Mouse (Mus musculus): Measurements from ENCODE around the gene Arl6. TPM values are rescaled to one million over a fixed set of nuclear protein-coding genes. Genes with fewer than 3 reads are reported as not detected.

The Arl6 gene
- total RNA-seq, 1 experiment = 13.6 TPM

DNA sequence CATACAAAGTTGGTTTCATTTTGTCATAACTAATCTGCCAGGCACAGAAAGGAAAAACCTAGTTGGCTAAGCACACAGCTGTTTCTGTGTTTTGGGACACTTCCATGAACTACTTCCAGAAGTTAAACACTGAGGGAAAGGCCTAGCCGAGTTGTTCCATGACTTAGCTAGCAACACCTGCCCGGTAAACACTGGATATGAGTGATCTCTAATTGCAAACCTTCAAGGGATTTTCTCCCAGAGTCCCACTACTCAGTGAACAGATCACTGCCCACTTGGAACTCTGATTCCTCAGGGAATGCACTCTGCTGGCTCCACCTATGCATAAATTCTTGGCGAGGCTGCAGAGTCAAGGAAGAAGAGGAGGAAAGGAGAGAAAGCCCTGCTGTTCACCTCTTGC is 44.5 kb downstream of the Arl6 start:
- DNase-seq (ENCODE audit: low read depth, low spot score) = no peak
- Histone ChIP-seq H3K27ac (ENCODE audit: insufficient read depth, low read depth, low read length, poor library complexity, severe bottlenecking) (no peak overlapping the region), H3K9me3 (ENCODE audit: control insufficient read depth, insufficient read depth, low read depth, low read length) (no peaks in the 10 kb centered on the region), H3K36me3 (ENCODE audit: control insufficient read depth, insufficient read depth, low read length, poor library complexity, severe bottlenecking) (no peaks in the 10 kb centered on the region), H3K4me3 (ENCODE audit: insufficient read depth in 1 of 2, low read depth in 1 of 2, low read length in 2 of 2, poor library complexity in 1 of 2, severe bottlenecking in 1 of 2) (no peak overlapping the region), H3K4me1 (ENCODE audit: control insufficient read depth in 2 of 2, insufficient read depth in 2 of 2, low read length in 2 of 2, poor library complexity in 1 of 2) (peaks cover 0 to 3% of the 10 kb centered on the region in 2 experiments; a peak in 1 of 4 replicates), H3K9ac (ENCODE audit: insufficient read depth, low read depth, low read length, poor library complexity, severe bottlenecking) (no peak overlapping the region)
- TF ChIP-seq ZNF384 (IDR thresholded peaks at IDR 0.05; ENCODE audit: low read depth, low read length) (no peak), CHD2 (IDR thresholded peaks at IDR 0.05; ENCODE audit: low read depth, low read length) (no peak), HCFC1 (IDR thresholded peaks at IDR 0.05; ENCODE audit: borderline replicate concordance, insufficient read depth, low read length) (no peak), MAFK (IDR thresholded peaks at IDR 0.05; ENCODE audit: insufficient read depth, low read depth, low read length) (no peak), ZC3H11A (IDR thresholded peaks at IDR 0.05; ENCODE audit: borderline replicate concordance, low read depth, low read length) (no peak)
- in situ Hi-C loops (cut with MboI; ENCODE audit: low sequenced_read_pairs in 2 of 2, unreplicated experiment in 2 of 2) = no loop called here

GRCm38 (mm10) chr16:59590790-59591189 is 48.4 kb downstream of the Arl6 start:
- DNase-seq (ENCODE audit: low read depth, low spot score) = no peak
- H3K27ac ChIP-seq (ENCODE audit: insufficient read depth, low read depth, low read length, poor library complexity, severe bottlenecking) = no peak overlapping the region
- TF ChIP-seq ZC3H11A (IDR thresholded peaks at IDR 0.05; ENCODE audit: borderline replicate concordance, low read depth, low read length) = no peak
- TF ChIP-seq MAFK (IDR thresholded peaks at IDR 0.05; ENCODE audit: insufficient read depth, low read depth, low read length) = no peak
- no peak for TF ChIP-seq HCFC1 (IDR thresholded peaks at IDR 0.05; ENCODE audit: borderline replicate concordance, insufficient read depth, low read length)
- no peak for TF ChIP-seq ZNF384 (IDR thresholded peaks at IDR 0.05; ENCODE audit: low read depth, low read length)
- no peak for TF ChIP-seq CHD2 (IDR thresholded peaks at IDR 0.05; ENCODE audit: low read depth, low read length)
- no peaks in the 10 kb centered on the region for H3K9me3 ChIP-seq (ENCODE audit: control insufficient read depth, insufficient read depth, low read depth, low read length)
- H3K9ac ChIP-seq (ENCODE audit: insufficient read depth, low read depth, low read length, poor library complexity, severe bottlenecking) = no peak overlapping the region
- H3K36me3 ChIP-seq (ENCODE audit: control insufficient read depth, insufficient read depth, low read length, poor library complexity, severe bottlenecking) = no peaks in the 10 kb centered on the region
- no peak overlapping the region for H3K4me3 ChIP-seq (ENCODE audit: insufficient read depth in 1 of 2, low read depth in 1 of 2, low read length in 2 of 2, poor library complexity in 1 of 2, severe bottlenecking in 1 of 2)
- in situ Hi-C loops (cut with MboI; ENCODE audit: low sequenced_read_pairs in 2 of 2, unreplicated experiment in 2 of 2) = no loop called here
- peaks cover 5 to 9% of the 10 kb centered on the region in 2 experiments; a peak in 2 of 4 replicates for H3K4me1 ChIP-seq (ENCODE audit: control insufficient read depth in 2 of 2, insufficient read depth in 2 of 2, low read length in 2 of 2, poor library complexity in 1 of 2)

DNA sequence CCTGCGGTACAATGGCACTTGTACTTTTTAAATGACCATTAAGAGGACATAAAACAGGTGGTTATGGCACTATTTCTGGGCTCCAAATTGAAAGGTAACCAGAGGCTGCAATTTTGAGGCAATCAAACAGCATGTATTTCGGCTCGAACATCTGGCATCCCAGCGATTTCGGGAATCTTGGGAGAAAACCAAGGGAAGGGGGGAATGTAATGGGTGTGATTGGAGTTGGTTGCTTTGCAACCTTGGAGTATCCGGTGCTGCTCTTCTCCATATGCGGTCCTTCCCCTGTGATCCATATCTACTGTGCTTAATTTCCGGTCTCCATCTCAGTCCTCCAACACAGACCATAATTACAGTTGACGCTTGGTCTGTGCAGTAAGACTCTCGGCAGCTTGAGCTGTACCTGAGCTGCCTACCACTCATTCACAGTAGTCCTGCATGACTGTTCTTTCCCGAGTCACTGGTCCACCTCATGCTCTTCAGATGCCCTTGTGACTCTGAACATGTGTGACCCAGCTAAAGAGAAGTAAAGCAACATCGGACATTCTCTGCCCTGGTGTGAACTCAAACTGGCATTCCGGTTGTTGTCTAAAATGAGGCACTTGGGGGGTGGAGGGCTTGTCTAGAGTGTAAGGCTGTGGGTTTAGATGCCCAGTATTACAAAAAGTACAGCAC is 50.7 kb downstream of the Arl6 start:
- H3K27ac ChIP-seq (ENCODE audit: insufficient read depth, low read depth, low read length, poor library complexity, severe bottlenecking) = no peak overlapping the region
- peaks cover 5 to 9% of the 10 kb centered on the region in 2 experiments; a peak in 2 of 4 replicates for H3K4me1 ChIP-seq (ENCODE audit: control insufficient read depth in 2 of 2, insufficient read depth in 2 of 2, low read length in 2 of 2, poor library complexity in 1 of 2)
- DNase-seq (ENCODE audit: low read depth, low spot score) = no peak
- no peaks in the 10 kb centered on the region for H3K9me3 ChIP-seq (ENCODE audit: control insufficient read depth, insufficient read depth, low read depth, low read length)
- H3K36me3 ChIP-seq (ENCODE audit: control insufficient read depth, insufficient read depth, low read length, poor library complexity, severe bottlenecking) = no peaks in the 10 kb centered on the region
- in situ Hi-C loops (cut with MboI; ENCODE audit: low sequenced_read_pairs in 2 of 2, unreplicated experiment in 2 of 2) = no loop called here
- TF ChIP-seq MAFK (IDR thresholded peaks at IDR 0.05; ENCODE audit: insufficient read depth, low read depth, low read length) = no peak
- no peak for TF ChIP-seq CHD2 (IDR thresholded peaks at IDR 0.05; ENCODE audit: low read depth, low read length)
- no peak for TF ChIP-seq HCFC1 (IDR thresholded peaks at IDR 0.05; ENCODE audit: borderline replicate concordance, insufficient read depth, low read length)
- no peak for TF ChIP-seq ZC3H11A (IDR thresholded peaks at IDR 0.05; ENCODE audit: borderline replicate concordance, low read depth, low read length)
- TF ChIP-seq ZNF384 (IDR thresholded peaks at IDR 0.05; ENCODE audit: low read depth, low read length) = no peak
- H3K4me3 ChIP-seq (ENCODE audit: insufficient read depth in 1 of 2, low read depth in 1 of 2, low read length in 2 of 2, poor library complexity in 1 of 2, severe bottlenecking in 1 of 2) = no peak overlapping the region
- no peak overlapping the region for H3K9ac ChIP-seq (ENCODE audit: insufficient read depth, low read depth, low read length, poor library complexity, severe bottlenecking)

DNA sequence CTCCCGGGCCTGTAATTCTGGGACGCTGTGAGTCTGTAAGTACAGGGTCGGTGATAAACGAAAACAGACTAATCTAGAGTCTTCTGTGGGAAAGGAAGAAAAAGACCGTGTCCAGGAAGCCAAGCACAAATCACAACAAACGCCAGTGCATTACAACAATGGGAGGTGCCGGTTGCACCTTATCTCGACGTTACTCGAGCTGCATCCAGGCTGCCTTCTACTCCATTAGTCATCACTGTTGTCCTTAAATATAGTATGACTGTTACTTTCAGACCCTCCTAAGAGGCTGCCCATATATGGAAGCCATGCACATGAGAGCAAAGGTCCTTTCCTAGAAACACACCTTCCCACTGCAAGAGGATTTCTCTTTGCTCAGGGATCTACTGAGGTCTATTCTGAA is 51.4 kb downstream of the Arl6 start:
- H3K9me3 ChIP-seq (ENCODE audit: control insufficient read depth, insufficient read depth, low read depth, low read length) = no peaks in the 10 kb centered on the region
- no peaks in the 10 kb centered on the region for H3K36me3 ChIP-seq (ENCODE audit: control insufficient read depth, insufficient read depth, low read length, poor library complexity, severe bottlenecking)
- no peak for DNase-seq (ENCODE audit: low read depth, low spot score)
- in situ Hi-C loops (cut with MboI; ENCODE audit: low sequenced_read_pairs in 2 of 2, unreplicated experiment in 2 of 2) = no loop called here
- H3K4me1 ChIP-seq (ENCODE audit: control insufficient read depth in 2 of 2, insufficient read depth in 2 of 2, low read length in 2 of 2, poor library complexity in 1 of 2) = peaks cover 5 to 9% of the 10 kb centered on the region in 2 experiments; a peak in 2 of 4 replicates
- TF ChIP-seq HCFC1 (IDR thresholded peaks at IDR 0.05; ENCODE audit: borderline replicate concordance, insufficient read depth, low read length) (no peak), CHD2 (IDR thresholded peaks at IDR 0.05; ENCODE audit: low read depth, low read length) (no peak), ZC3H11A (IDR thresholded peaks at IDR 0.05; ENCODE audit: borderline replicate concordance, low read depth, low read length) (no peak), MAFK (IDR thresholded peaks at IDR 0.05; ENCODE audit: insufficient read depth, low read depth, low read length) (no peak), ZNF384 (IDR thresholded peaks at IDR 0.05; ENCODE audit: low read depth, low read length) (no peak)
- H3K9ac ChIP-seq (ENCODE audit: insufficient read depth, low read depth, low read length, poor library complexity, severe bottlenecking) = no peak overlapping the region
- H3K27ac ChIP-seq (ENCODE audit: insufficient read depth, low read depth, low read length, poor library complexity, severe bottlenecking) = no peak overlapping the region
- no peak overlapping the region for H3K4me3 ChIP-seq (ENCODE audit: insufficient read depth in 1 of 2, low read depth in 1 of 2, low read length in 2 of 2, poor library complexity in 1 of 2, severe bottlenecking in 1 of 2)

All from ES-E14 (cell line).